Mouse (Mus musculus) right cerebral cortex, postnatal 25 days (tissue): Measurements from ENCODE around the gene Lyrm1.

Experiments used
- DNase-seq: peaks from one replicate; pipeline ENCODE4 v3.0.0; 2022

The Lyrm1 gene

GRCm38 (mm10) chr7:119895639-119896512, at the start of gene Lyrm1, which contains the start of gene Dcun1d3:
Gene Lyrm1, plus strand, starts transcription at chr7:119895861.
Gene Dcun1d3, minus strand, starts transcription at chr7:119896298.
- DNase-seq: peak; percentile 96

GRCm38 (mm10) chr7:119847396-119847795, 48.3 kb upstream of the Lyrm1 start:
- no peak for DNase-seq

GRCm38 (mm10) chr7:119849096-119849495, 46.6 kb upstream of the Lyrm1 start:
- peak; percentile 52 for DNase-seq

- DNase-seq: no peak
Observed at GRCm38 (mm10) chr7:119850737-119851136, 44.9 kb upstream of the Lyrm1 start.

- DNase-seq: no peak
Observed at GRCm38 (mm10) chr7:119852494-119852893, 43.2 kb upstream of the Lyrm1 start.

- DNase-seq: no peak
Observed at GRCm38 (mm10) chr7:119853186-119853585, 42.5 kb upstream of the Lyrm1 start.

- DNase-seq: no peak
Observed at GRCm38 (mm10) chr7:119854362-119854761, 41.3 kb upstream of the Lyrm1 start.

- DNase-seq: no peak
Observed at GRCm38 (mm10) chr7:119855031-119855430, 40.6 kb upstream of the Lyrm1 start.

- no peak for DNase-seq
Observed at GRCm38 (mm10) chr7:119859476-119859875, 36.2 kb upstream of the Lyrm1 start.

- no peak for DNase-seq
Observed at GRCm38 (mm10) chr7:119860116-119860515, 35.5 kb upstream of the Lyrm1 start.

- DNase-seq: no peak
Observed at GRCm38 (mm10) chr7:119860554-119860953, 35.1 kb upstream of the Lyrm1 start.

- DNase-seq: no peak
Observed at GRCm38 (mm10) chr7:119860971-119861334, 34.7 kb upstream of the Lyrm1 start.

- DNase-seq: peak; percentile 40
Observed at GRCm38 (mm10) chr7:119861335-119862091, 34.1 kb upstream of the Lyrm1 start.

- DNase-seq: no peak
Observed at GRCm38 (mm10) chr7:119862167-119862566, 33.5 kb upstream of the Lyrm1 start.

GRCm38 (mm10) chr7:119864500-119864899, 31.2 kb upstream of the Lyrm1 start:
- no peak for DNase-seq

- no peak for DNase-seq
Observed at GRCm38 (mm10) chr7:119866136-119866535, 29.5 kb upstream of the Lyrm1 start.

GRCm38 (mm10) chr7:119872204-119872603, 23.5 kb upstream of the Lyrm1 start:
- no peak for DNase-seq

GRCm38 (mm10) chr7:119873050-119873449, 22.6 kb upstream of the Lyrm1 start:
- DNase-seq: no peak

GRCm38 (mm10) chr7:119875776-119876440, 19.8 kb upstream of the Lyrm1 start:
- peak; percentile 56 for DNase-seq

GRCm38 (mm10) chr7:119879171-119879570, 16.5 kb upstream of the Lyrm1 start:
- no peak for DNase-seq

- no peak for DNase-seq
Observed at GRCm38 (mm10) chr7:119880345-119880744, 15.3 kb upstream of the Lyrm1 start.

- DNase-seq: no peak
Observed at GRCm38 (mm10) chr7:119881229-119881628, 14.4 kb upstream of the Lyrm1 start.

GRCm38 (mm10) chr7:119887887-119888286, 7.8 kb upstream of the Lyrm1 start:
- DNase-seq: no peak
